Mouse (Mus musculus) embryonic facial prominence, embryonic 12.5 days (tissue): Measurements from ENCODE around the gene Fbxl17. TPM values are rescaled to one million over a fixed set of nuclear protein-coding genes. Genes with fewer than 3 reads are reported as not detected.

Experiments
- ATAC-seq: fragments of 200-750 bp; cut with Nextera tagmentation; 2 replicates; pipeline ENCODE4 v1.8.0; 2017; ENCODE audit not compliant: insufficient number of reproducible peaks, insufficient read depth, low FRiP score, low TSS enrichment
- H3K27ac ChIP-seq: fragments of 300-500 bp; sonication (generic); 2 replicates; pipeline ENCODE4 v1.5.1; 2016; ENCODE audit warnings: mild to moderate bottlenecking
- H3K27me3 ChIP-seq: fragments of 300-500 bp; sonication (generic); 2 replicates; pipeline ENCODE4 v1.6.1; 2016; ENCODE audit warnings: mild to moderate bottlenecking, moderate library complexity
- H3K36me3 ChIP-seq: fragments of 300-500 bp; sonication (generic); 2 replicates; pipeline ENCODE4 v1.6.1; 2016; ENCODE audit warnings: mild to moderate bottlenecking
- H3K4me1 ChIP-seq: fragments of 300-500 bp; sonication (generic); 2 replicates; pipeline ENCODE4 v1.6.1; 2016
- H3K4me2 ChIP-seq: fragments of 300-500 bp; sonication (generic); replicated peaks from 2 replicates; pipeline ENCODE4 v1.6.1; 2016; ENCODE audit warnings: mild to moderate bottlenecking, moderate library complexity
- H3K4me3 ChIP-seq: fragments of 300-500 bp; sonication (generic); 2 replicates; pipeline ENCODE4 v1.5.1; 2016; ENCODE audit warnings: mild to moderate bottlenecking
- H3K9ac ChIP-seq: fragments of 300-500 bp; sonication (generic); 2 replicates; pipeline ENCODE4 v1.6.1; 2016; ENCODE audit warnings: mild to moderate bottlenecking, moderate library complexity
- H3K9me3 ChIP-seq: fragments of 300-500 bp; sonication (generic); 2 replicates; pipeline ENCODE4 v1.6.1; 2016; ENCODE audit warnings: mild to moderate bottlenecking, moderate library complexity
- WGBS: fragments of 180-500 bp; shearing (Covaris S2); methylation state at CpG from one replicate; pipeline ENCODE4 v1.1.7; 2016; 5-methylcytosine and 5-hydroxymethylcytosine counted together
- polyA plus RNA-seq: library from polyadenylated mRNA; unstranded; fragments of >200 nt; fragmentation: Nextera tagmentation; extraction: Ambion mirVana; gene quantifications from 2 replicates; pipeline ENCODE4 v1.2.1, GENCODE M21; 2016

Fbxl17 gene
- polyA plus RNA-seq, 1 experiment from 2014 or later = 7.9 TPM

GRCm38 (mm10) chr17:63226380-63226779, 273.4 kb downstream of the Fbxl17 start:
- no peak for ATAC-seq
- H3K9ac ChIP-seq = no peak overlapping the region

GRCm38 (mm10) chr17:63225959-63226358, 273.9 kb downstream of the Fbxl17 start:
- Histone ChIP-seq H3K9me3 (no peaks in the 10 kb centered on the region), H3K27me3 (no peaks in the 10 kb centered on the region), H3K27ac (no peak overlapping the region), H3K4me3 (no peak overlapping the region), H3K9ac (no peak overlapping the region), H3K4me1 (peaks cover 11% of the 10 kb centered on the region), H3K36me3 (no peaks in the 10 kb centered on the region), H3K4me2 (no peak overlapping the region)
- WGBS = 47% methylated on average over 1 of the region's 1 CpGs
- ATAC-seq = no peak

More at GRCm38 (mm10) chr17:63226380-63226779, 273.4 kb downstream of the Fbxl17 start:
- no peak overlapping the region for H3K4me3 ChIP-seq
- H3K9me3 ChIP-seq = no peaks in the 10 kb centered on the region
- peaks cover 11% of the 10 kb centered on the region for H3K4me1 ChIP-seq
- H3K27me3 ChIP-seq = no peaks in the 10 kb centered on the region
- no peak overlapping the region for H3K27ac ChIP-seq
- 74% methylated on average over 2 of the region's 2 CpGs for WGBS
- H3K36me3 ChIP-seq = no peaks in the 10 kb centered on the region
- H3K4me2 ChIP-seq = no peak overlapping the region

- 44% methylated on average over 4 of the region's 4 CpGs for WGBS
- H3K9ac ChIP-seq = no peak overlapping the region
- no peak for ATAC-seq
Observed at GRCm38 (mm10) chr17:63223675-63224074, 276.1 kb downstream of the Fbxl17 start.

GRCm38 (mm10) chr17:63221632-63222031, 278.2 kb downstream of the Fbxl17 start:
- Histone ChIP-seq H3K36me3 (no peaks in the 10 kb centered on the region), H3K4me1 (peaks cover 11% of the 10 kb centered on the region), H3K4me2 (no peak overlapping the region), H3K9me3 (no peaks in the 10 kb centered on the region), H3K27ac (no peak overlapping the region), H3K9ac (no peak overlapping the region), H3K4me3 (no peak overlapping the region), H3K27me3 (no peaks in the 10 kb centered on the region)
- 90% methylated on average over 3 of the region's 3 CpGs for WGBS
- no peak for ATAC-seq

More at GRCm38 (mm10) chr17:63223675-63224074, 276.1 kb downstream of the Fbxl17 start:
- H3K36me3 ChIP-seq = no peaks in the 10 kb centered on the region
- no peaks in the 10 kb centered on the region for H3K27me3 ChIP-seq
- no peak overlapping the region for H3K4me2 ChIP-seq
- H3K9me3 ChIP-seq = no peaks in the 10 kb centered on the region
- no peak overlapping the region for H3K4me3 ChIP-seq
- no peak overlapping the region for H3K27ac ChIP-seq
- H3K4me1 ChIP-seq = peaks cover 11% of the 10 kb centered on the region

GRCm38 (mm10) chr17:63220821-63221220, 279.0 kb downstream of the Fbxl17 start:
- Histone ChIP-seq H3K36me3 (0 out of 2 replicates have a peak, but pooled peaks cover 3% of the 10 kb centered on the region), H3K4me3 (no peak overlapping the region), H3K9ac (no peak overlapping the region), H3K27ac (no peak overlapping the region), H3K9me3 (no peaks in the 10 kb centered on the region), H3K27me3 (no peaks in the 10 kb centered on the region), H3K4me1 (peaks cover 8% of the 10 kb centered on the region), H3K4me2 (no peak overlapping the region)
- WGBS = 76% methylated on average over 5 of the region's 5 CpGs
- ATAC-seq = no peak

- H3K4me1 ChIP-seq = no peaks in the 10 kb centered on the region
- H3K27me3 ChIP-seq = no peaks in the 10 kb centered on the region
- no peaks in the 10 kb centered on the region for H3K9me3 ChIP-seq
- H3K9ac ChIP-seq = no peak overlapping the region
- H3K36me3 ChIP-seq = 0 out of 2 replicates have a peak, but pooled peaks cover 3% of the 10 kb centered on the region
- no peak overlapping the region for H3K27ac ChIP-seq
- no peak overlapping the region for H3K4me3 ChIP-seq
- WGBS = 97% methylated on average over 1 of the region's 1 CpGs
- ATAC-seq = no peak
- H3K4me2 ChIP-seq = no peak overlapping the region
Observed at GRCm38 (mm10) chr17:63217016-63217415, 282.8 kb downstream of the Fbxl17 start.

GRCm38 (mm10) chr17:63212018-63212417, 287.8 kb downstream of the Fbxl17 start:
- peaks cover 3% of the 10 kb centered on the region; the same call in 1 of the 2 replicates for H3K36me3 ChIP-seq
- H3K4me2 ChIP-seq = no peak overlapping the region
- no peak for ATAC-seq
- H3K27me3 ChIP-seq = no peaks in the 10 kb centered on the region
- no peak overlapping the region for H3K4me3 ChIP-seq
- no peak overlapping the region for H3K27ac ChIP-seq
- no peaks in the 10 kb centered on the region for H3K4me1 ChIP-seq
- H3K9ac ChIP-seq = no peak overlapping the region
- H3K9me3 ChIP-seq = no peaks in the 10 kb centered on the region
- 77% methylated on average over 4 of the region's 4 CpGs for WGBS

GRCm38 (mm10) chr17:63209151-63209550, 290.7 kb downstream of the Fbxl17 start:
- Histone ChIP-seq H3K4me3 (no peak overlapping the region), H3K27ac (no peak overlapping the region), H3K27me3 (no peaks in the 10 kb centered on the region), H3K4me1 (no peaks in the 10 kb centered on the region), H3K4me2 (no peak overlapping the region), H3K9ac (no peak overlapping the region), H3K9me3 (no peaks in the 10 kb centered on the region), H3K36me3 (no peaks in the 10 kb centered on the region; the same call in 1 of the 2 replicates)
- 88% methylated on average over 6 of the region's 6 CpGs for WGBS
- ATAC-seq = no peak

GRCm38 (mm10) chr17:63208346-63208745, 291.5 kb downstream of the Fbxl17 start:
- no peak for ATAC-seq
- WGBS = 78% methylated on average over 4 of the region's 4 CpGs
- Histone ChIP-seq H3K4me1 (no peaks in the 10 kb centered on the region), H3K9me3 (no peaks in the 10 kb centered on the region), H3K4me3 (no peak overlapping the region), H3K9ac (no peak overlapping the region), H3K27ac (no peak overlapping the region), H3K4me2 (no peak overlapping the region), H3K27me3 (no peaks in the 10 kb centered on the region), H3K36me3 (no peaks in the 10 kb centered on the region; the same call in 1 of the 2 replicates)

GRCm38 (mm10) chr17:63207714-63208113, 292.1 kb downstream of the Fbxl17 start:
- WGBS = 87% methylated on average over 9 of the region's 9 CpGs
- Histone ChIP-seq H3K4me1 (no peaks in the 10 kb centered on the region), H3K27me3 (no peaks in the 10 kb centered on the region), H3K9ac (no peak overlapping the region), H3K4me2 (no peak overlapping the region), H3K27ac (no peak overlapping the region), H3K36me3 (no peaks in the 10 kb centered on the region; the same call in 1 of the 2 replicates), H3K4me3 (no peak overlapping the region), H3K9me3 (no peaks in the 10 kb centered on the region)
- no peak for ATAC-seq

GRCm38 (mm10) chr17:63205316-63205715, 294.5 kb downstream of the Fbxl17 start:
- H3K4me3 ChIP-seq = no peak overlapping the region
- H3K27ac ChIP-seq = no peak overlapping the region
- no peaks in the 10 kb centered on the region for H3K9me3 ChIP-seq
- H3K4me2 ChIP-seq = no peak overlapping the region
- no peak for ATAC-seq
- WGBS = 89% methylated on average over 5 of the region's 5 CpGs
- no peaks in the 10 kb centered on the region for H3K27me3 ChIP-seq
- no peaks in the 10 kb centered on the region; the same call in 1 of the 2 replicates for H3K36me3 ChIP-seq
- no peaks in the 10 kb centered on the region for H3K4me1 ChIP-seq
- H3K9ac ChIP-seq = no peak overlapping the region

- Histone ChIP-seq H3K4me1 (no peaks in the 10 kb centered on the region), H3K27ac (no peak overlapping the region), H3K27me3 (no peaks in the 10 kb centered on the region), H3K9ac (no peak overlapping the region), H3K4me2 (no peak overlapping the region), H3K36me3 (no peaks in the 10 kb centered on the region), H3K4me3 (no peak overlapping the region), H3K9me3 (no peaks in the 10 kb centered on the region)
- 67% methylated on average over 8 of the region's 8 CpGs for WGBS
- peak; percentile 41; the same call in 1 of the 2 replicates for ATAC-seq
Observed at GRCm38 (mm10) chr17:63203582-63204190, 296.1 kb downstream of the Fbxl17 start.
